Mouse (Mus musculus) liver, embryonic 16.5 days (tissue): Measurements from ENCODE around the gene Eif3l. TPM values are rescaled to one million over a fixed set of nuclear protein-coding genes. Genes with fewer than 3 reads are reported as not detected.
A peak's percentile ranks its signal among the peaks of the same experiment; 100 is the strongest.

ENCODE experiments used
- ATAC-seq: fragments of 200-750 bp; cut with Nextera tagmentation; 2 replicates; pipeline ENCODE4 v1.8.0; 2017; ENCODE audit warnings: low read depth, mild to moderate bottlenecking, moderate number of reproducible peaks, moderate library complexity
- H3K27ac ChIP-seq: fragments of 300-500 bp; sonication (generic); 2 replicates; pipeline ENCODE4 v1.5.1; 2014; ENCODE audit warnings: mild to moderate bottlenecking, low read length
- H3K27me3 ChIP-seq: fragments of 300-500 bp; sonication (generic); 2 replicates; pipeline ENCODE4 v1.6.1; 2014; ENCODE audit warnings: low read depth, low read length, mixed read lengths; ENCODE audit not compliant: control insufficient read depth, insufficient read depth
- H3K36me3 ChIP-seq: fragments of 300-500 bp; sonication (generic); 2 replicates; pipeline ENCODE4 v1.6.1; 2014; ENCODE audit warnings: mild to moderate bottlenecking; ENCODE audit not compliant: control insufficient read depth, insufficient read depth
- H3K4me1 ChIP-seq: fragments of 300-500 bp; sonication (generic); 2 replicates; pipeline ENCODE4 v1.6.1; 2014; ENCODE audit warnings: low read depth, low read length, mixed read lengths; ENCODE audit not compliant: control insufficient read depth
- H3K4me2 ChIP-seq: fragments of 300-500 bp; sonication (generic); 2 replicates; pipeline ENCODE4 v1.6.1; 2014; ENCODE audit warnings: low read depth, low read length, mixed read lengths
- H3K4me3 ChIP-seq: fragments of 300-500 bp; sonication (generic); 2 replicates; pipeline ENCODE4 v1.5.1; 2014; ENCODE audit warnings: low read depth, mild to moderate bottlenecking, low read length
- H3K9ac ChIP-seq: fragments of 300-500 bp; sonication (generic); 2 replicates; pipeline ENCODE4 v1.6.1; 2014; ENCODE audit warnings: low read depth, low read length
- H3K9me3 ChIP-seq: fragments of 300-500 bp; sonication (generic); replicated peaks from 2 replicates; pipeline ENCODE4 v1.6.1; 2016; ENCODE audit warnings: low read length; ENCODE audit not compliant: control insufficient read depth
- WGBS: fragments of 180-500 bp; shearing (Covaris S2); extraction: QIAGEN DNeasy Blood & Tissue Kit; methylation state at CpG from one replicate; pipeline ENCODE4 v1.1.7; 2014; ENCODE audit not compliant: insufficient replicate concordance; 5-methylcytosine and 5-hydroxymethylcytosine counted together
- polyA plus RNA-seq: library from polyadenylated mRNA; unstranded; fragments of >200 nt; fragmentation: Nextera tagmentation; extraction: Ambion mirVana; gene quantifications from 2 replicates; pipeline ENCODE4 v1.2.1, GENCODE M21; 2015

The Eif3l gene
- 107 and 109 TPM in 2 replicates for polyA plus RNA-seq

GRCm38 (mm10) chr15:79074913-79075532 is at the start of gene Eif3l:
Gene Eif3l, plus strand, starts transcription at chr15:79075179.
- peak; percentile 86 for ATAC-seq
- H3K4me1 ChIP-seq, result peaks cover 21% of the 10 kb centered on the region

DNA sequence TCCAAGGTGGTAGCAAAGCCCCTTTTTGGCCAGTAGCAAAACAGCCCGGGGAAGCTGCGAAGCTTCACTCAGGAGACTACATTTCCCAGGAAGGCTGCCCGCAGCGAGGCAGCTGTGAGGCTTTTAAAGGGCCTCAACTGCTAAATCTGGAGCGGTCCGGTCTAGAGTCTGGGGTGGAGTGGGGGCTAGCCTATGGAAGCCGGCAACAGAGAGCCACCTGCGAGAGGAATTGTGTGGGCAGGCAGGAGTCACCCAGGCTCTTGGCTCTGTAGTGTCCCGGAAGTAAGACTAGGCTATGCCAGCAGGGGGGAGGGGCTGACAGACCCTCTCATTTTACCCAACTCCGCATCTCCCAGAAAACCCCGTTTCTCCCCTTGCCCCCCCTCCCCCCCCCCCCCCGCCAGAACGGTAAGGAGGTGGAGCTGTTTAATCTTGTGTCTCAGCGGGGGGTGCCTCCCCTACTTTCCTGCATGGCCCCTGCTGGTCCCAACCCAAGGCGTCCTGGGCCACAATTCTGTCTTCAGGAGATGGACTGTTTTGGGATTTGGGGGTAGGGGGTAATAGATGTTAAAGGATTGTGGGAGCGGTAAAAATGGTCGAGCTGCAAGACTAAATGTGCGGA is 49.2 kb upstream of the Eif3l start:
- H3K9me3 ChIP-seq, result no peaks in the 10 kb centered on the region
- no peak overlapping the region for H3K4me3 ChIP-seq
- peak overlapping the region; percentile 60 for H3K27ac ChIP-seq
- H3K27me3 ChIP-seq, result peaks cover 60% of the 10 kb centered on the region
- H3K36me3 ChIP-seq, result no peaks in the 10 kb centered on the region
- no peak for ATAC-seq
- H3K4me2 ChIP-seq, result peak overlapping the region; percentile 30
- H3K4me1 ChIP-seq, result peaks cover 16% of the 10 kb centered on the region
- WGBS, result 25% methylated on average over 17 of the region's 18 CpGs
- H3K9ac ChIP-seq, result no peak overlapping the region

More at GRCm38 (mm10) chr15:79074913-79075532, at the start of gene Eif3l:
- peak within 1 kb of the TSS; percentile 83 for H3K4me2 ChIP-seq
- H3K9ac ChIP-seq, result peak within 1 kb of the TSS; percentile 90
- H3K27me3 ChIP-seq, result no peaks in the 10 kb centered on the region
- H3K27ac ChIP-seq, result peak within 1 kb of the TSS; percentile 76
- peak within 1 kb of the TSS; percentile 87 for H3K4me3 ChIP-seq
- WGBS, result under 1% methylated on average over 49 of the region's 49 CpGs
- no peaks in the 10 kb centered on the region for H3K9me3 ChIP-seq
- H3K36me3 ChIP-seq, result peaks cover 20% of the 10 kb centered on the region

GRCm38 (mm10) chr15:79026511-79027290 is 48.3 kb upstream of the Eif3l start:
- WGBS, result 54% methylated on average over 14 of the region's 14 CpGs
- Histone ChIP-seq H3K9me3 (no peaks in the 10 kb centered on the region), H3K4me1 (peaks cover 19% of the 10 kb centered on the region), H3K27me3 (peaks cover 68% of the 10 kb centered on the region), H3K27ac (peak overlapping the region; percentile 78), H3K4me3 (peak overlapping the region; percentile 67), H3K36me3 (no peaks in the 10 kb centered on the region), H3K4me2 (peak overlapping the region; percentile 75), H3K9ac (no peak overlapping the region)
- ATAC-seq, result no peak

DNA sequence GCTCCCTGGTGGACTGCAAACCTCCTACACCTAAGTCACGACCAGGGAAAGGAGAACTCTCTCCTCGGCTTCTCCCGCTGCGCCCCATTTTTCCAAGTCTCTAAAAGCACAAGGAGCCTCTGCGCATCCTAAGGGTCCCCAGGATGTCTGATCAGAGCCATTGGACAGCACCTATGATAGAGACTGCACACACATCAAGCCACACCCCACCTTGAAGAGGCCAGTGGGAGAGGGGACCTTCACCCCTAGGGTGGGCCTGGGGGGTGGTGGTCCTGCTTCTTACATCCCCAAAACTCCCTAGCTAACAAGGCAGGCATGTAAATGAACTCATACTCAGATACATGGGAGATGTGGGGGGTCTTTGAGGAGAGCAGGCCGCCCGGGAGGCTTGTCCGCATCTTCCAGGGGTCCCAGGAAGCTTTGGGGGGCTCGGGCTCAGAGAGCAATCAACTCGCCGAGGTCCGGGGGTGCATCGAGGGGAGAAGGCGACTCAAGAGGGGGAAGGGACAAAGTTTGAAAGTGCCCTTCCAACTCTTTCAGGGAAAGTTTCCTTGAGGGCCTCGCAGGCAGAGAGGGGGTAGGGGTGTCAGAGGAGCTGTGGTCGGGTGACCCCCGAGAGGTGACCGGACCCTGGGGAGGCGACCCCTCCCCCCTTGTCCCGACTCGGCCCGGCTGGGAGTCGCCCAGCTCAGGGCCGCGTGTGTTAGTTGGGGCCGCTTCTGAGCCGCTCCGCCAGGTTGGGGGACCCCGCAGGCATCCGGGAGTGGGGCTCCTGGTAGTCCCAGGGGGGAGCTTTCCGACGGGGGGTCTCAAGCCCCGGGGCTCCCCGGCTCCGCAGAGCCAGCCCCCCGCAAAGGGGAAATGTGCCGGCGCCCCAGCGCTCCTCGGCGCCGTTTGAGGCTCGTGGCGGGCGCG is 47.4 kb upstream of the Eif3l start:
- H3K9ac ChIP-seq, result peak overlapping the region; percentile 81
- no peaks in the 10 kb centered on the region for H3K36me3 ChIP-seq
- no peak for ATAC-seq
- H3K27me3 ChIP-seq, result peaks cover 70% of the 10 kb centered on the region
- peaks cover 19% of the 10 kb centered on the region for H3K4me1 ChIP-seq
- 8% methylated on average over 45 of the region's 46 CpGs for WGBS
- peak overlapping the region; percentile 67 for H3K4me3 ChIP-seq
- H3K27ac ChIP-seq, result peak overlapping the region; percentile 78
- no peaks in the 10 kb centered on the region for H3K9me3 ChIP-seq
- peak overlapping the region; percentile 75 for H3K4me2 ChIP-seq

GRCm38 (mm10) chr15:79028237-79028738 is 46.7 kb upstream of the Eif3l start, which contains the start of gene H1f0:
Gene H1f0, plus strand, starts transcription at chr15:79028450.
- H3K36me3 ChIP-seq, result no peaks in the 10 kb centered on the region
- peaks cover 15% of the 10 kb centered on the region for H3K4me1 ChIP-seq
- H3K4me3 ChIP-seq, result peak within 1 kb of the TSS; percentile 67
- H3K9me3 ChIP-seq, result no peaks in the 10 kb centered on the region
- peak within 1 kb of the TSS; percentile 75 for H3K4me2 ChIP-seq
- H3K27me3 ChIP-seq, result peaks cover 72% of the 10 kb centered on the region
- under 1% methylated on average over 58 of the region's 58 CpGs for WGBS
- H3K9ac ChIP-seq, result peak within 1 kb of the TSS; percentile 81
- H3K27ac ChIP-seq, result peak within 1 kb of the TSS; percentile 78
- peak; percentile 58 for ATAC-seq

DNA sequence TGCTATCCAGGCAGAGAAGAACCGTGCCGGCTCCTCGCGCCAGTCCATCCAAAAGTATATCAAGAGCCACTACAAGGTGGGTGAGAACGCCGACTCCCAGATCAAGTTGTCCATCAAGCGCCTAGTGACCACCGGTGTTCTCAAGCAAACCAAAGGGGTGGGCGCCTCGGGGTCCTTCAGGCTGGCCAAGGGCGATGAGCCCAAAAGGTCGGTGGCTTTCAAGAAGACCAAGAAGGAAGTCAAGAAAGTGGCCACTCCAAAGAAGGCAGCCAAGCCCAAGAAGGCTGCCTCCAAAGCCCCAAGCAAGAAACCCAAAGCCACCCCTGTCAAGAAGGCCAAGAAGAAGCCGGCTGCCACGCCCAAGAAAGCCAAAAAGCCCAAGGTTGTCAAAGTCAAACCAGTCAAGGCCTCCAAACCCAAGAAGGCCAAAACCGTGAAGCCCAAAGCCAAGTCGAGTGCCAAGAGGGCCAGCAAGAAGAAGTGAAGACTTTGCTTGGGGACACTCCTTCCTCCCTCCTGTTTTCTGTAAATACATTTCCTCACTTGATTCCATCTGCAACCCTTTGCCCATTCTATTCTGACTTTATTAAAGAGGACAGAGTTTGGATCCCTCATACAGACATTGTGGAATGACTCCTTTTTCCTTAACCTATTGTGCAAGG is 46.0 kb upstream of the Eif3l start:
- H3K27ac ChIP-seq, result peak overlapping the region; percentile 73
- no peak for ATAC-seq
- H3K9me3 ChIP-seq, result no peaks in the 10 kb centered on the region
- peak overlapping the region; percentile 67 for H3K4me3 ChIP-seq
- H3K4me2 ChIP-seq, result peak overlapping the region; percentile 75
- WGBS, result 26% methylated on average over 16 of the region's 16 CpGs
- peaks cover 15% of the 10 kb centered on the region for H3K4me1 ChIP-seq
- peaks cover 72% of the 10 kb centered on the region for H3K27me3 ChIP-seq
- no peaks in the 10 kb centered on the region for H3K36me3 ChIP-seq
- H3K9ac ChIP-seq, result peak overlapping the region; percentile 81

GRCm38 (mm10) chr15:79029519-79030241 is 45.3 kb upstream of the Eif3l start:
- Histone ChIP-seq H3K9me3 (no peaks in the 10 kb centered on the region), H3K9ac (peak overlapping the region; percentile 54), H3K4me3 (peak overlapping the region; percentile 67), H3K27ac (peak overlapping the region; percentile 49), H3K4me1 (peaks cover 15% of the 10 kb centered on the region), H3K4me2 (peak overlapping the region; percentile 75), H3K27me3 (peaks cover 69% of the 10 kb centered on the region), H3K36me3 (no peaks in the 10 kb centered on the region)
- ATAC-seq, result no peak
- 10% methylated on average over 11 of the region's 11 CpGs for WGBS
